Mouse (Mus musculus) heart, postnatal 10 days (tissue): ENCODE results near the gene Ybx3. TPM values are rescaled to one million over a fixed set of nuclear protein-coding genes. Genes with fewer than 3 reads are reported as not detected.

Source experiments
- DNase-seq, 2 experiments: peaks; one replicate each; pipeline ENCODE4 v3.0.0; 2021
- intact Hi-C: fragments of 180-260 bp; cut with DNase I; formaldehyde crosslinking; loops from one replicate; pipeline ENCODE4 v1.15.1; 2025
- total RNA-seq, 2 experiments: library from RNA; stranded (reverse); gene quantifications; 2 replicates each; pipeline ENCODE4 v1.2.3; 2021

The Ybx3 gene
- total RNA-seq: 100 to 1,000 TPM; 235 to 248 TPM

DNA sequence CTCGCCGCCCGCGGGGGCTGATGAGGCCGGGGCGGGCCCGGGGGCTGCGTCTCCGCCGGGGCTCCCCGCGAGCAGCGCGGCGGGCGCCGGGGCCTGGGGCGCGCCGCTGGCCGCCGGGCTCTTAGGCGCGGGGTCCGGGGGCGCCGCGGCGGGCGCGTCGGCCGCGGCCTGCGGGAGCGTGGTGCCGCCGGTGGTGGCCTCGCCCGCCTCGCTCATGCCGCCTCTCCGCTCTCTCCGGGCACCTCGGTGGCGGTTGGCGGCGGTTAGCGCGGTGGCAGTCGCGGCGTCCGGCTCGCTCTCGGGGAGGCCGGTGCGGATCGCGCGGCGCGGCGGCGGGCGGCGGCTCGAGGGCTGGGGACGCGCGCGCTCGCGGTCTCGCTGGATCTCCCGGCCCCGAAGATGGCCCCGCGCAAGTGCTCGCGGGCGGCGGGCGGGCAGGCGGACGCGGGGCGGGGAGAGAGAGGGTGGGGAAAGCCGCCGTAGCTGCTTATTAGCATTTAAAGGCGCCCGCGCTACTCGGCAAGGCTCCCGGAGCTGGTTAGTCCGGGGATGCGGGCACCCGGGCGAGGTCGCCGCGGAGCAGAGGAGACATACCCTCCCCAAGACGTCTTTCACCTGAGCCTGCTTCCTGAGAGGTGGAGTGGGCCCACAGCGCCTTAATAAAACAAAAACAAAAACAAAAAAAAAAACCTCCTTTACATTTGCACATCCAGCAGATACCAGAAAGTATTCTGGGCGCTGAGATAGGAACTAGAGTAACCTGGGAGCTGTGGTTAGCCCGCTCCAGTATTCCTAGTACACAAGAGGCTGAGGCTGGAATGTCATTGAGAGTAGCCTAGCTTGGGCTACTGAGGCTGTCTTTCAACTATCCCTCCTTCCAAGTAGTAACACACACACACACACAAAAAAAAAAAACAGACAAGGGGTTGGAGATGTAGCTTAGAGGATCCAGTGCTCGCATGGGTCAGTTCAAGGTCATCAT lies at the start of gene Ybx3:
Ybx3 (minus strand) TSS at position 437 of the 982 bp plus-strand sequence.
- DNase-seq: peak; percentile 90 to 91
- intact Hi-C loops: loop anchor here (2.0 kb wide), 1 partner anchor 30 kb away; no protein-coding TSS in a partner anchor

DNA sequence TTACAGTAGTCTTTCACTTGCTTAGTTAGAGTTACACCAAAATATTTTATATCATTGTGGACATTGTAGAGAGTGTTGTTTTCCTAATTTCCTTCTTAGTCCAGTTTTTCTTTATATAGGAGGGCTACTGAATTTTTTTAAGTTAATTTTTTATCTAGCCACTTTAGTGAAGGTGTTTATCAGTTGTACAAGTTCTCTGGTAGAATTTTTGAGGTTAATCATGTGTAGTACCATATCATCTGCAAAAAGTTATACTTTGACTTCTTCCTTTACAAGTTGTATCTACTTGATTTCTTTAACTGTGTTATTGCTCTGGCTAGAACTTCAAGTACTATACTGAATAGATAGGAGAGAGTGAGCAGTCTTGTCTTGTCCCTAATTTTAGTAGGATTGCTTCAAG lies 48.4 kb upstream of the Ybx3 start:
- intact Hi-C loops: no loop called here
- DNase-seq: no peak

DNA sequence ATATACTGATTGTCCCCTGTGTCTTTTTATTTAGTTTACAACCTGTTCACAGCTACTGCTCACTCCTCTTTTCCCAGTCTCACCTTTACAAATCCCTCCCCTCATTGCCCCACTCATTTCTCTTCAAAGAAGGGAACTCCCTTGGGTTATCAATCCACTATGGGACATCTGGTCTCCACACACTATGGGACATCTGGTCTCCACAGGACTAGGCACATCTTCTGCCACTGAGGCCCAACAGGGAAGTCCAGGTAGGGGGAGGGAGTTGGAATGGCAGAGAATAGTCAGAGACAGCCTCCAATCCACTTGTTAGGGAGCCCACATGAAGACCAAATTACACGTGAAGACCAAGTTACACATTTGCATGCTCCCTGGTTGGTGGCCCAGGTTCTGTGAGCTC lies 45.8 kb upstream of the Ybx3 start:
- DNase-seq: no peak
- intact Hi-C loops: no loop called here

DNA sequence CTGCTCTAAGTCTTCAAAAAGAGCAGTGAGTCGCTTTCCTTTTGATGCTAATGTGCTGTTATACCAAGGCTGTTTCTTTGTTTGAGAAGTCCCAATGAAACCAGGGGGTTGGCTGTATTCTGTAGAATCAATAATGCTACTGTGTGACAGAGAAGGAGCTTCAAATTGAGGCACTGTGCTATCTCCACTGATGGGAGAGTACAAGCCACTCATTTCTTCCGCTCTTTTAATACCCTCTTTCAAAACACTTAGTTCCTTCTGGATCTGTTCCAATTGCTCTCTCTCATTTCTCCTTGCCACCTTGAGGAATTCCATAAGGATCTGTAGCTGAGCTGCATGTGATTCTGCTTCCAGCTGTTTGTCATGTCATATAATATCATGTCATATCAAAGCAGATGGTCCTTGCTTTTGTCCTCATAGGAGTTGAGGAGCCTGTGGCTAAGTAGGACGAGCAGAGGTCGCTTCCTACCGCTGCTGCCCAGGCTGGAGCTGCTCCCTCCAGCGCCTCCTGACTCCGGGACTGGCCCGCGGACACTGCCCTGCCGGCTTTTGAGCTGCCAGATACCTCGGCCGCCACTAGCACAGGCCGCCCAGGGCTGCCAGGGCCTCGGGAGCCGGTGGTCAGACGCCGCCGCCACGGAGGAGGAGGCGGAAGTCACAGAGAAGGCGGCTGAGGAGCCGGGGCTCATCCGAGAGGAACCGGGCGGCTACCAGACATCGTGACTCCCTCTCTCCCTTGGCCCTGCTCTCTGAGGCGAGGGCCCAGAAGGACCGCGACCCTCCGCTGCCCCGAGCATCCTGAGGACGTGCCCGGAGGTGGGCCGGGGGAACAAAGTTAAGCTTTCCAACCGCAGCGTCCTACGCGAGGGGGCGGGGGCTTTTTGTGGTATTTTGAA lies 45.1 kb upstream of the Ybx3 start:
- DNase-seq: peak; percentile 8 to 10
- intact Hi-C loops: no loop called here

DNA sequence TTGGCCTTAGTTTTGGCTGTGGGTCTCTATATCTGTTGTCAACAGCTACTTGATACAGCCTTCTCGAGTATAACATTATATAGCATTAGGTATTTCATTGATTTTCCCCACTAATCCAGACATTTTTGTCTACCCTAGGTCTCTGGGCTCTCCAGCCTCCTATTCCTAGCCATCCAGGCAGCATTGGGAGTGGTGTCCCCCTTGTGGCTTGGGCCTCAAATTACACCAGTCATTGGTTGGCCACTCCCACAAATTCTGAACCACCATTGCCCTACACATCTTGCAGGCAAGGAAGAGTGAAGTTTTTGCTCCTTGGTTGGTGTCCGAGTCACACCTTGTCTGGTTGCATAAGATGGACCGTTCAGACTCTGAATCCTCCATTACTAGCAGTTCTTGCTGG lies 33.3 kb upstream of the Ybx3 start:
- peak in 1 of 2 experiments; percentile 53 for DNase-seq
- intact Hi-C loops: no loop called here

DNA sequence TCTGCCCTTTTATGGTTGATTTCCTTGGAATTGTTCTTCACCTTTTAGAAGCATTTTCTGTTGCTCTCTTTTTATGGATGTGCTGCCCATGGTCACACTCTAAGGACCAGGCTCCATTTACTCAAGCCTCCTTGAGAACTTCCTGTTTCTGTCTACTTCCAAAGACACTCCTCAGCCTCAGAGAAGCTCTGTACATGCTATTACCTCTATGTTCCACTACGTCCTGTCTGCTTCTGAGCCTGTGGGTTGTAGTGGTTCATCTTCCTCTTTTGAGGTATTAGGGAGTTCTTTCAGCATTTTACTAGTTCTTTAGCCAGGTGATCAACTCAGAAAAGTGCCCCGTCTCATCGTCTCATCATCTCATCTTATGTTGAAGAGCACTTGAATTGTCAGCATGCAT lies 31.3 kb upstream of the Ybx3 start:
- DNase-seq: no peak
- intact Hi-C loops: loop anchor here (1.0 to 5.0 kb wide), 3 partner anchors 31 to 127 kb away; partner anchors contain the start of genes Magohb and Ybx3

DNA sequence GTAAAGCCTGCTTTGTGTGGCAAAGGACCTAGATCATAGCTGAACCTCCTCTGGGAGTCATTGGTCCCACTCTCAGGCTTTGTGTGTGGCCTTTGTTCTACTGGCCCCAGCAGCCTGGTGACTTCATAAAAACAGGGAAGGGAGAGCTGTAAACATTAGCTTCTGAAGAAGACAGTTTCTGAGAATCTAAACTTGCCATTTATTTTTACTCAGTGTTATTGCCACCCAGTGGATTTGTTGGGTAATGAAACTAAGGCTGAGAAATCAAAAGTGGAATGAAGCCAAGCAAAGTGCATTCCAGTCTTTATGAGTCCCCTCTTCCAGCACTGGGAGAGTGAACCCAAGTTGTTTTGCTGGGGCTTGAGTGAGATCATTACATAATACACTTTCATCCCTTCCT lies 30.5 kb upstream of the Ybx3 start:
- intact Hi-C loops: loop anchor here (1.0 to 5.0 kb wide), 3 partner anchors 30 to 126 kb away; partner anchors contain the start of genes Magohb and Ybx3
- peak; percentile 74 to 75 for DNase-seq

DNA sequence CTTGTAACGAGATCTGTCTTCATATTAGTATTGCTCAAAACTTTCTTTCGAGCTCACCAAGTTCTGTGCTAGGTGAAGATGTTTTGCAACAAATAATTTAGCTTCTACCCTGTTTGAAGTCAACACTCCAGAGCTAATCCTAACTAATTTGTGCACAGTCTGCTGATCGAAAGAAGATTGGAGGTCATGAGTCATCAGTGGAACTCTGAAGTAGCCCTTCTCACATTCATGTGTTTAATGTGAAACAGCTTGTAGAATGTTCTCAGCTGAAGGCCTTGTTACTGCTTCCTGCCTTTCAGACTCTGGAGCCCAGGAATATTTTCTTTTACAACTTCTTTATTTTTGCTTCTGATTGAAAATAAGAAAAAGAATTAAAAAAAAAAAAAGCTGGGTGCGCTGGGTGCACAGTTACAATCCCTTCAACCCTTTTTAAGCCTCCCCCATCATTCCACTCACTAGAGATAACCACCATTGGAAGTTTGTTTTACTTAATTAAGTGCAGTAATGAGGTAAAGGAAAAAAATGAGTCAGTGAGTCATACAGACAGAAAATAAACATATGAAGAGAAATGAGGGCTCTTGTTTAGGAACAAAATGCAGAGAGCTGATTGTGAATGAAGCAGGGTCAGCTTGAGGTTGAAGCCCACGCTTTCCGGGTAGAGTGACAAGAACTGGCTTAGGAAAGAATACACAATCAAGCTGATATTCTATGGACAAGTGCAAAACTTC lies 23.0 kb upstream of the Ybx3 start:
- intact Hi-C loops: no loop called here
- DNase-seq: no peak

DNA sequence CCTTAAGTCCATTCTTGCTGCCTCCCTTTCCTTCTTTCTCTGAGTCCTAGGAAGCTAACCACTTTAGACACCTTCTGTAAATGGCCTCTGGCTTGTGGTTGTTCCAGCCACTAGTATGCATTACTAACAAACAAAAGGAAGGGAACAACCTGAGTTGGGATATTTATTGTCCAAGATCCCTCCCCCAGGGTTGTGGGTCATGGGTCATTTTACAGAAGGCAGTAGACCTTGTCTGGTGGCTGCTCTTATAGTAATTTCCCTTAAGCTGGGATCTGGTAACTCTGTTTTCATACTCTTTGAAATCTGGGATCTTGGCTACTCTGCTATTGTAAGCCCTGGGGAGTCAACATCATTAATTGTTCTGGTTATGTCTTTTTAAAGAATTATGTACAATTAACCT lies 18.7 kb upstream of the Ybx3 start:
- DNase-seq: no peak

DNA sequence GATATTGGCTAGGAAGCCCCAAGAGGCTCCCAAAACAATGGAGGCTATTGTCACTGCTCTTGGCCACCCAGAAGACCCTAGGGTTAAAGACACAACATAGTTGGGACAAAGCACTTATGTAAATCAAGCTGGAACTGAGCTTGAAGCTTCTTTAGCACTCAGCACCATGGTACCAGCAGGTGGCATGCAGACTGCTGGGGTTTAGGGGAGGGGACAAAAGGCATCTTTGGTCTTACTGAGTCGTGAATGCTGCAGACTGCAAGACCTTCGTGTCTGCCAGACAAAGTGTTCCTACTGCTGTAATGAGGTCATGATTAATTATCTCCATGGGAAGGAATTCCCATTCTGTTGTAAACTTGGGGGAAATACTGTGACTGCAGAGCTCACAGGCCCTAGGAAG lies 17.6 kb upstream of the Ybx3 start:
- no peak for DNase-seq
- intact Hi-C loops: no loop called here

More for the DNA sequence above, 18.7 kb upstream of the Ybx3 start:
- intact Hi-C loops: no loop called here

DNA sequence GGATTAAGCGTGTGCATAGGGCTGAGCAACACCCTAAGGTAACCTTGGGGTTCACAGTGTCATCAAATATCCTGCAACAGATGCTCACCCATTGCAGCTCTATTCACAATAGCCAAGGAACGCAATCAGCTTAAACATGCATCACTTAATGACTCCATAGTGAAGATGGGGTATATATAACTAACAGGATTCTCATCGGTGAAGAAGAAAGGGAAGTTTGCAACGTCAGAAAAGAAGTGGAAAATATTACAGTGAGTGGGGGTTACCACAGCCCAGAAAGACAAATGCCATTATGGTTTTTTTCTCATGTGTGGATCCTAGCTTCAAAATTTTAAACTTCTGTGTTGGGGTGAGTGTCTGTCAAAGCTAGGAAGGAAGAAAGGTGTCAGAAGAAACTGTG lies 16.9 kb upstream of the Ybx3 start:
- no peak for DNase-seq
- intact Hi-C loops: no loop called here

DNA sequence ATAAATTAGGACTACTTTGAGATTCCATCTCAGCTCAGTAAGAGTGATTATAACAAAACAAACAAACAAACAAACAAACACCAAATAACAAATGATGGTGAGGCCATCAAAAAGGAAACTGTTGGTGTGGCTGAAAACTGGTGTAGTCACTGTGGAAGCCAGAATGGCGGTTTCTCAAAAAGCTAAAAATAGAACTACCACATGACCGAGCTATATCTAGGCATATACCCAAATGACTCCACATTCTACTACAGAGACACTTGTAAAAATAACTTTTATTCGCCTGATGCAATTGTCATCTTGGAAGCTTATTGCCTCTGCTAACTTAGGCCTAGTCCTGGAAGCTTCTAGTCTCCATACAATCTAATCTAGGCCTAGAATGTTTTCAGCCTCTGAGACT lies 16.0 kb upstream of the Ybx3 start:
- DNase-seq: no peak
- intact Hi-C loops: no loop called here

DNA sequence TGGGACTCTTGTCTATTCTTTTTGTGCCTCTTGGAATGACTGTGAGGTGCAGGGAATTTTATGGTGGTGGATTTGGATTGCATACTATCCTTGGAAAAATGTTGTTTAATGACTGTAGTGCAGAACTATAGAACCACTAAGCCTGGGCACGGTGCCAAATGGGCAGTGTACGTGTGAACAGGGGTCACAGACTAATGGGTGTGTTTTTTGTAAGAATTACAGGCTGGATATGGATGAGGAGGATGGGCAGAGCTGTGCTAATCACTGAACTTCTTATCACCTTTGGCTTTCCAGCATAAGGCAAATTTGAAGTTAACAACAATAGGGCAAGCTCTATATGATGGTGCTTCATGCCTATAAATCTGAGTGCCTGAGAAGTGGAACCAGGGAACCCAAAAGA lies 14.8 kb upstream of the Ybx3 start:
- intact Hi-C loops: no loop called here
- no peak for DNase-seq

DNA sequence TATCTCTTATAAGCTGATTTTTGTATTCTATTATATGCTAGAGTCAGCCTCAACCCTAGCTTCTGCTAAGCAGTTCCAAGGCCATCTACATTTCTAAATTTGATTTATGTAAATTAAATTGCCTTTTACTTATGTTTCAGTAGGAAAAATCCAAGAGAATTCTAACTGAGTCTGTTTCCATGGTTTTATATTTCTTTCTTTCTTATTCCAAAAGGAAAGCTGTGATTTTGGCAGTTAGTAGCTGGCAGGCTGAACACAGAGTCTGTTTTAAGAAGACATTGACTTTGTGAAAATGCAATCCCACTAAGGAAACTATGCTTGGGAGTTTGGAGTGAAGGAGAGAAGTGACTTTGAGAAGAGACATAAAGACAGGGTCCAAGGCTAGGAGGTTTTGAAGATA lies 14.3 kb upstream of the Ybx3 start:
- DNase-seq: no peak
- intact Hi-C loops: no loop called here

DNA sequence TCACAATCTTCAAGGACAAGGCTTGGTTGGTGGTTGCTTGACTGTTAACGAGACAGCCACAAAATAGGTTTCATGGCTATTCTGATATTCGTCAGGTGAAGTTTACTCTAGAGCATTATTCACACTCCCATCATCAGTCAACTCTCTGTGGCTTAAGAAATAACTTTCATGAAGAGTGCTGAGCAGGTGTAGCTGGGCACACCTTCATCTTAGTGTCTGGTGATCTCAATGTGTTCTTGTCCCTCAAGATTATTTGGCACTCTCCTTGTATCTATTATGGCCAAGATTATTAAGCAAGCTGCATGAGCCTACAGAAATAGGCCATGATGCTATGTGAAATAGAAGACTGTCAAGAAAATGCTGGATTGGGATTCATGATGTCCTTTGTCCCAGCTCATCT lies 13.0 kb upstream of the Ybx3 start:
- DNase-seq: no peak
- intact Hi-C loops: no loop called here

DNA sequence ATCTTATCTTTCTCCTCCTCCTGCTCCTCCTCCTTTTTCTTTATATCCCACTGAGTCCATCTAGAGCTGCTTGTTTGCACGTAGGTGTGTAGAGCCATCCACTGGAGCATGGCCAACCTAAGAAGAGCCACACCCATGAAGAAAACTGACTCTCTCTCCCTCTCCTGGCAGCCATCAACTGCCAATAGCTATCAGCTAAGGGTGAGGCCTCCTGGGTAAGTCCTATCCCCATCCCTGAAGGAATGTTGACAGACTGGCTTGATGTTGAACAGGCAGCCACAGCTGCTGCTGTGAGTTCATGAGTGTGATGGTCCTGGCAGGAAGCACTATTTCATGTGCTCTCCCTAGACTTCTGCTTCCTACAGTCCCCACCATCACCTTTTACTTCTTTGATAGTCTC lies 8.4 kb upstream of the Ybx3 start:
- DNase-seq: no peak
- intact Hi-C loops: no loop called here

DNA sequence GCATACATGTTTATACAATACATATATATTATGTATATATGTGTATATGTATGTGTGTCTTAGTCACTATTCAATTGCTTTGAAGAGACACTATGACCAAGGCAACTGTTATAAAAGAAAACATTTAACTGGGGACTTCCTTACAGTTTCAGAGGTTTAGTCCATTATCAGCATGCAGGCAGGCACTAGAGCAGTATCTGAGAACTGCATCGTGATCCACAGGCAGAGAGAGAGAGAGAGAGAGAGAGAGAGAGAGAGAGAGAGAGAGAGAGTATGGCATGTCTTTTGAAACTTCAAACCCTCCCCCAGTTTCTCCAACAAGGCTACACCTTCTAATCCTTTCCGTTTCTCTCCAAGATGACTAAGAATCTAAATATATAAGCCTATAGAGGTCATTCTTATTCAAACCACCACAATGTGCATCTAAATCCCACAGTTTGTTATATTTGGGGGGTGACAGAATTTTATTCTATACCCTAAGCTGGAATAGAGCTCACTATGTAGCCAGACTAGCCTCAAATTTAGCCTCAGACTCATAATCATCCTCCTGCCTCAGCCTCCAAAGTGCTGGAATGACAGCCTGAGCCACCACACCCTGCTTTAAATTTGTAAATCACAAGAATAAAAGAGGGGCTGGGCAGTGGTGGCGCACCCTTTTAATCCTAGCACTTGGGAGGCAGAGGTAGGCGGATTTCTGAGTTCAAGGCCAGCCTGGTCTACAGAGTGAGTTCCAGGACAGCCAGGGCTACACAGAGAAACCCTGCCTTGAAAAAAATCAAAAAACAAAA lies 5.8 kb upstream of the Ybx3 start:
- no peak for DNase-seq
- intact Hi-C loops: no loop called here

DNA sequence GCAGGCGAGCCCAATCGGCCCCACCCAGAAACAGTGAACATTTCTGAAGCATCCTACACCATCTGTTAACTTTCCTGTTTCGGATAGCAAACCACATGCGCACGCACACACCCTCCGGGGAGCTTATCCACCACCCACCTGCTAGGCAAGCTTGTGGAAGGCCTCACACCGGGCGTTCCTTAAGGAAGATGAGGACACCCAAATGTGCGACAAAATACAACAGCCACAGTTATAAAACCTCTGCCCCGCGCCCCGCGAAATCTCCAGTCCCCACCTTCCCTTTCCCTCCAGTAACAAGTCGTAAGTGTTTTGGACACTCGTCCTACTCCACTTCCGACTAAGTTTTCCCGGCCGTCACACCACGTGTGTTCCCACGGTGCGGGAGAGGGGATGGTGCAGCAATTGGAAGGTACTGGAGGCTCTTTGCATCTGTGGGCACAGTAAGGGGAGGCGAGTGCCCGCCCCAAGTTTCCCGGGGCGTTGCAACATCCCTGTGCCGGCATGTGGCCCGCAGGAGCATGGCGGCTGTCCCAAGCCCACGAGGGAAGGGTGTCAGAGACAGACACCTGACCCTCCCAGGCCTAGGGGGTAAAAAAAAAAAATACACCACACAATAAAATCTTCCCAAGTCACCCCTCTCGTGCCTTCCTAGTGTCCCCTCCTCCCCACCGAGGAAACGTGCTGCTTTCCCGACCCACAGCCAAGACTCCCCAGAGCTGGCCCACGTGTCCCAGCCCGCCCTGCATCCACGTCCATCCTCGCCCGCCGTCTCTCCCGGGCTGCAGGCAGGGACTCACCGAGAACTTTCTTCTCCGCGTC lies 846 bp downstream of the Ybx3 start:
- intact Hi-C loops: loop anchor here (2.0 kb wide), 1 partner anchor 31 kb away; no protein-coding TSS in a partner anchor
- DNase-seq: peak; percentile 65 to 69
